Mouse (Mus musculus): ENCODE results near the gene Atp8b3. TPM values are rescaled to one million over a fixed set of nuclear protein-coding genes. Genes with fewer than 3 reads are reported as not detected.

Atp8b3 gene
- total RNA-seq, 2 experiments from 2014 or later = 0.25 to 0.35 TPM

DNA sequence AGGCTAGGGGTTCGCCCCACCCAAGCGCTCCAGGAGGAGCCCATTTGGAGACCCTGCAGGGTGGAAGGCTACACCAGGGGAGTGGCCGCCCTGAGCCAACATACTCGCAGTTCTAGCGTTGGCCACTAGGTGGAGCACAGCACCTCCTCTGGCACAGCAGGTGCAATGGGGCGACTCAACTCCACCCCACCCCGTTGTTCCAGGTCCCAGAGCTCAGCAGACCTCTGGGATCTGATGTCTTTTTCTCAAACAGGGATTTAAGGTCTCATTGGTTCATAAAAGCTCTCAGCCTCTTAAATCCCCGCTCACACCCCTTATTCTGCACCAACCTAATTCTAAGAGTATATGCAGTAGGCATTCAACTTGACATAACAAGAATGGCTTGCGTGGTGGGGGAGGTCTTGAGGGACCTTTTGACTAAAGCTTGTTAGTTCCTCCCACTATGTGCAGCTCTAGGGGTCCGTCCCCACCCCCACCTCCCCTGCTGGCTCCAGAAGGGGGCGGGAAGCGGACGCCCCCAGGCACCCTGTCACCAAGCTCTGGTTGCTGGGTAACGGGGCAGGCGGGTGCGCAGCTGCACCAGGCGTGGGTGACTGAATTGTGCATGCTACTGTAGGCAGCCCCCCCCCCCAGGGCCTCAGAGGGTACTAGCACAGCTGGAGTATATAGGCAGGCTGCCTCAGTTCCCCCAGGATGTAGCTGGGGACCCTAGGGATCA, 27.6 kb upstream of the Atp8b3 start:
- peak; percentile 87 for DNase-seq

DNA sequence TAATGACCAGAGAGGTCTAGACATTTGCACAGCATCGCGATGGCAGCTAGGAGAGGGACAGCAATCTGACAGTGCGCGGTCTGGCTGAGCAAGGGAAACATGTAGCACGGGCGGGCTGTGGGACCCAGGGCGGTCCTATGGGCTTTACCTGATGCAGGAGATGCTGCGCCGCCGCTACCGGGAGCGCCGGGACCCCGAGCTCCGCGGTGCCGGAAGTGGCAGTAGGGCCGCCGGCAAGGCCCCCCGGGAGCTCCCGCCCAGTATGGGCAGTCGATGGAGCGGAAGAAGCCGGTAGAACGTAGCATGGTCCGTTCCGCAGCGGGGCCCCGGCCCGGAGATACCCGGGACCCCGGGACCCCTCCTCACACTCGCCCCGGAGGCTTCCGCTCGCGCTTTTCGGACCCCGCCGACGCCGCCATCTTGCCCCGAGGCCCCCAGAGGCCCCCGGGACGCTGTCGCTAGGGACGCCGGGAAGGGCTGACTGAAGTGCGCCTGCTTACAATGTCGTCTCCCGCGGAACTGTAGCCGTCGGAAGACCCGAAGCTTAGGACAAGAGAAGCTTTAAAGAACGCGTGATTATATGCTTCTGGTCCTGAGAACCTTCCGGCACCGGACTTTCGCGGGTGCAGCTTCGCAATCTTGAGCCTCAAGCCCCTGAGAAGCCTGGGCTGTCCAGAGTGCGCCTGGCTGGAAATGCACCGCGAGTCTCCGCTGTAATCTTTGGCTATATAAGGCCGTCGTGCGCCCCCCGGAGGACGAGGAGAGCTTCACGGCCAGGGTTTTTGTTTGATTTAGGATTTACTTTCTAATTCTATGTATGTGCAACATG, 22.4 kb upstream of the Atp8b3 start, which contains the start of gene Rexo1:
TSS of gene Rexo1 (minus strand) at position 445 of the 829 bp plus-strand sequence.
- peak; percentile 94 to 95 for DNase-seq

DNA sequence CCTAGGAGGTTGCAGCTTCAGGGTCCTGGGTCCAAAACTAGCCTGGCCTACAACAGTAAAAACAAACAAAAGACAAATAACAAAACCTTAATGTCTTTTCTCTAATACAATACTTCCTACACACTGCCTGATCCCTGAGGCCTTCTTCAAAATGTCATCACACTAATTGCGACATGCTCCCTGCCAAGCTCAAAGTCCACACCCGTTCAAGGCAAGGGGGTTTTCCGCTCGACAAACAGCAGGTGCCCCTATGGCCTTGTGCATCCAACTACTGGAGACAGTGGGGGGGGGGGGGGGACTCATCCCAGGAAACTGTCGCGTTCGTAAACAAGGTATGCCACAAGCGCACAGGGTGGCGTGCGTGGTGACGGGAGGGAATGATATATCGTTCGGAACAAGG, 21.7 kb upstream of the Atp8b3 start:
- DNase-seq = no peak

DNA sequence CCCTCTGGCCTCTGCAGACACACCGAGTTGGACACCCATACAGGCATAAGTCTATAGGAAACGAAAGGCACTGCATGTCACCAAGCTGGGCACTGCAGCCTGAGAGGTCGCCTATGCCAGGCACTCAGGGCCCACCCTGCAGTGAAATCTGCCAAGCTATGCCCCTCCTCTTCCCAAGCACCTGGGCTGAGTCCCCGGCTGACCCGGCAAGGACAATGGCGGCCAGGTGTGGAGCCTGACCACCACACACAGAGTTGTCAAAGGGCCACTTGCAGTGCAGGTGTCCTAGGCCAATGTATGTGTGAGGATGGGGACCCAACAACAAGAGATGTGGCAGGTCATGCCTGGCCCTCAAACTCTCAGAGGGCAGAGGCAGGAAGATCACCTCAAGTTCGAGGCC, 20.5 kb upstream of the Atp8b3 start:
- no peak for DNase-seq

DNA sequence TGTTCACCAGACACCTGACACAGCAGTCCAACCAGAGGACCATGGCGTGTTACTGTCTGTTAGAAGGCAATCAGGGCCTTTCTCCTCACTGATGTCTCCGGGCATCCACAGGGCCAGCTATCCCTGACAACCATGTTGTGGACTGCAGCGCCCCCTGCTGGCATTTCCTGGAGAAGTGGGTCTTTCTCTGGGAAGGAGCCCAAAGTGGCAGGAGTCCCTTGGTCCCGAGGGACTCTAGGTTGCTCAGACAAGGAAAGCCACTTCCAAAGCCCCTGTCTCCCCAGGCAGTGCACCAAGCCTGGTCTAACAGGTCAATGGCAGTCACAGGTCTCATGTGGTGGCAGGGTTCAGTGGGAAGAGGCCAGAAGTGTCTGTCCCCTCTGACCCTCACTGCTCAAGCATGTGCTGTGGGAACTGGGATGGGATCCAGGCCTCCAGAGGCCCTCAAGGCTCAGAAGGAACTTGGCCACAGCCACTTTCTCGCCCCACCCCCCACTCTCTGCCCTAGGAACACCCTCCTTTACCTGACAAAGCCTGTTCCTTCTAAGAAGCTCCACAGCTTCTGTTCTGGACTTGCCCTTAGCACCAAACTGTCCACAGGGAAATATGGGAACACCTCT, 18.5 kb upstream of the Atp8b3 start:
- DNase-seq = peak; percentile 70 to 76

DNA sequence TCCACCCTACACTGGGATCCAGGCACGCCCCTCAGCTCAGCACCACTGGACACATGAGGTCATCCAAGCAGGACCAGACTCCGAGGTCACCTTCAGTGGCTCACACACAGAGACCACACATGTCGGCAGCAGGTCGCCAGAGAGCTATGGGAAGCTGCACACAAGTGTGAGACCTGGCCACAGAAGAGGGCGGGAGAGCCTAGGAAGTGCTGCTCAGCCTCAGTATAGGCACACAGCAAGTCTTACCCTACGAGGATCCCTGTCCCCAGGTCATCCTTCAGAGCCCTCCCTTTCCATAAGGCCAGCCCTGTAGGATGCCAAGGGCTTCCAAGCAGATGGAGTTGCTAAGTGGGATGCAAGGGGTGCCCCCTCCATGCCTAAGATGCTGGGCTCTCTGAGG, 15.1 kb upstream of the Atp8b3 start:
- no peak for DNase-seq

DNA sequence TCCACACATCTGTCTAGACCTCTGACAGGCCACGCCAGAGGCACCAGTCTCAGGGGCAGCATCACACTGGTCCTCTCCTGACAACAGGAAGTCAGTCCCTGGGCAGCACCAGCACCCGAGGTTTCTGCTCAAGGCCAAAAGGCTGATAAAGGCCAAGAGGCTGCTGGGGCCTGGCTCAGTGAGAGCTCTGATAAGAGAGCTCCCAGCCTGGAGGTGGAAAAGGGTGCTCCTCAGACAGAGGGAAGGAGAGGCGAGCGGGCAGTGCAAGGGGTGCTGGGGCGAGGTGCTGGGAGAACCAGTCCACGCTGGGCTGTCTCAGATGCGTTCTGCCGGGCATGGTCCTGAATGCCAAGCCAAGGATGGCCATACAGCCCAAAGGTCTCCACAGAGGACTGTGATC, 14.7 kb upstream of the Atp8b3 start:
- no peak for DNase-seq

DNA sequence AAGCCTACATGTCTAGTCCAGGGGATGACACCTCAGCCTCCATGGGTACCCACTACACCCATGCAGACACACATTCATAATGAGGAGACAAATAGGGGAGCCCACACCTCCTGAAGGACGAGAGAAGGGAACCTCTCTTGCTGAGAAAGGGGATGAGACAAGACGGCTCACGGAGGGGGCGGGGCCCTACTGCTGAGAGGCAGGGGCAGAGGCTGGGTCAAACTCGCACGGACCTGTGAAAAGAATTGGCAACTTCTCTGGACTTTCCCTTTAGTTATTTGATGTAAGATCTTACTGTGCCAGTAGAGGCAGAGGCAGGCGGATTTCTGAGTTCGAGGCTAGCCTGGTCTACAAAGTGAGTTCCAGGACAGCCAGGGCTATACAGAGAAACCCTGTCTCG, 13.4 kb upstream of the Atp8b3 start:
- no peak for DNase-seq

DNA sequence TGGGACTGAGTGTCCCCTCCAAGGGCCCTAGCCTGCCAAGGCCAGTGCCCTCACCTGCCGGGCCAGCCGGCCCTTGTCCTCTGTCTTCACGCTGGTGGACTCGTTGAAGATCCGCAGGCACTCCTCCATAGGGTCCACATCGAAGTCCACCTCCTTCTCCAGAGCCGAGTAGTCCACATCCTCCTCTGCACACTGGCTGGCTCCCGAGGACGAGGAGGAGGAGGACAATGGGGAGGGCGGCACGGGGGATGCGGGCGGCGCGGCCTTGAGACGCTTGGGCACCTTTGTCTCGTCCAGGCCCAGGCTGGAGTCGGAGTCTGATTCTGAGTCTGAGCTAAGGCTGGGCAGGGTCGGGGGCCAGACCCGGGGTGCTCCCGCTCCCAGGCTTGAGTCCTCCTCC, 10.4 kb upstream of the Atp8b3 start:
- DNase-seq = no peak

DNA sequence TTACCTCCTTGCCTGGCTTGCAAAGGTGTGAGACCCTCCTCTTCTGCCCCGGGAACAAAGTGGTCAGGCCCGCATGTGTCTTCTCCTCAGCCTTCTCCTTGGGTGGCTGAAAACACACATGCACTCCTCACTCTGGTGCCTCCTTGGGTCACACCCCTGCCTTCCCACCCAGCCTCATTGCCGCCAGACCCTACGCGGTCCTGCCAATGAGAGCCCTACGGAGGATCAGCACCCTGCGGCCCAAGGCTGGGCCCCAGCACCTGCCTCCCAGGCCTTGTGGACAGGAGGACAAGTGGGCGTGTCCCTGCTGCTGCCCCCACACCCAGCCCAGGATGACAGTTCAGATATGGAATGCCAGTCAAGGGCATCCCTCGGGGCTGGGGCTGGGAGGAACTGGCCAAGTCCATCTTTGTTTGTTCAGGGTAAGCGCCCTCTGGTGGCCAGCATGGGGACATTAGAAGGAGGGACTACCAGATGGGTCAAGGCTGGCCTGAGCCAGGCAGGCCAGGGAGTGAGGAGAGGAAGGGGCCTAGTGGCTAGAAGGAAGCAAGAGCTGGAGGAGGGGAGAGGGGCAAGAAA, 9.6 kb upstream of the Atp8b3 start:
- DNase-seq = no peak

DNA sequence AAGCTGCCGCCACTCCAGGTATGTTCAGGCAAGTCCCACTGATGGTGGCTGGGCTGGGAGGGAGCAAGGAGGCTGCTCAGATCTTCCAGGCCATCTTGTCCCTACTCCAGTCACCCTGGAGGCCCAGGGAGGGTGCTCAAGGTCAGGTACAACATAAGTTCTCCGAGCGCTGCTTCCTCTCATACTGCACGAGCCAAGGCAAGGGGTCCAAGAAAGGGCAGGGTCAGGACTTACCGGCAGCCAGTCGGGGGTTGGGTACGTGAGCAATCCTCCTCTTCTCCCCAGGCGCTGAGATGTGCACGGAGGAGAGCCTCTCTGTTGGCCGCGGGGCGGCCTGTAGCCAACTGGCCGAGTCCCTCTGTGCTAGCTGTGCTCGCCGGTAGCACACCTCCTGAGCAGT, 8.6 kb upstream of the Atp8b3 start:
- DNase-seq = no peak

DNA sequence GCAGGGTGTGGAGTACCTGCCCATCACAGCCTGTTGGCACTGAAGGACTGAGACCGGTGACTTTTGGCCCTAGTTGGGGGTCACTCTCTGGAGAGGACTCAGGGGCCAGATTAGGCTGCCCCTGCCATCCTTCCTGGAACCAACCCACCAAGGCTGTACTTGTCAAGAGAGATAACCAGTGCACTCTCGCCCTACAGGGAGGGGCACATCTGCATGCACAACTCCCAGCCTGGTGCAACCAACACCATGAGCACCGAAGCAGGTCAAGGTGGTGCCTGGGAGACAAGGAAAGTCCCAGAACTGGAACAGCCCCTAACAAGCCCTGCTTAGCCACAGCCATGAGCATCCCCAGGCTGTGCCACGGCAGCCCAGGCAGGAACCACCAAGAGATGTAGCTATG, 8.0 kb upstream of the Atp8b3 start:
- DNase-seq = no peak

DNA sequence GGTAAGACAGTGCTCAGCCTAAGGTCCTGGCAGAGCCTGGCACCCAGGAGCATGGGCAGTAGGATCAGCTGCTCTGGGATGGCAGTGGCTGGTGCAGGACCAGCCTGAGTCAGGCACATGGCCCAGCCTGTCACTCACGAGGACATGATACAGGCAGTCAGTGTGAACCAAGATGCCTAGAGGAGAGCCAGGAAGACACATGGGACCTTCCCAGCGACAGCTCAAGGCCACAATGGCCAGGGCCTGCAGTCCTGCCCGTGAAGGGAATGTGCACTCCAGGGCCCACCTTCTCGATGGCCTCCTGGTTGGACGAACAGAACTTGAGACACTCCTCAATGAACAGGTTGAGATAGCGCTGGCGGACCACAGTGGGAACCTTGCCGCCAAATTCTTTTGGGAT, 6.7 kb upstream of the Atp8b3 start:
- no peak for DNase-seq

DNA sequence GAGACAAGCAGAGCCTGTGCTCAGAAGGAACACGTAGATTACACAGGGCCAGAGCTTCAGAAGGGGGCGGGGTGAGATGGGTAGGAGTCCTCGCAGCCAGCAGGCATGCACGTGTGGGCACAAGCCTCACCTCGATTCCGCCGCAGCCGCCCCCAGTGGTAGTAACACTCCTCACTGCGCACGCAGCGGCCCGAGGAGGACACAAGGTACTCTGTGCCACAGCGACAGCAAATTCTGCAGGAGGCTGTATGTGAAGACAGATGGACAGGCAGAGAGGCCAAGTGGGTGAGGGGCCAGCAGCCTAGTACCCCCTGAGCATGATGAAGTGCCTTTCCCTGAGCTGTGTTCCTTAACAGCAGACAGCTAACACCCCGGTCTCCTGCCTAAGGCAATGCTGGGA, 4.9 kb upstream of the Atp8b3 start:
- no peak for DNase-seq

DNA sequence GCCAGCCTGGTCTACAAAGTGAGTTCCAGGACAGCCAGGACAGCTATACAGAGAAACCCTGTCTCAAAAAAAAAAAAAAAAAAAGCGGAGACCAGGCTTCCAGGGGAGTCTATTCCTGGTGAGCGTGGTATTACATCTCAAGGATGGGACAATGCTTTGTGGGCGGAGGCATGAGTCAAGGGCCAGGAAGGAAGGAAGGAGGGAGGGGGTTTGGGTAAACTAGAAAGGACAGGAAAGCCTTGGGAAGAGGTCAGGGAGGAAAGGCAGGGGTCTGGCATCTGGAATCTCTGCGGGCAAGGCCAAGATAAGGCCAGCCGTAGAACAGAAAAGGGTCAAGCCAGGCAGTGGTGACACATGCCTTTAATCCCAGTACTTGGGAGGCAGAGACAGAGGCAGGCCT, 569 bp upstream of the Atp8b3 start:
- no peak for DNase-seq

DNA sequence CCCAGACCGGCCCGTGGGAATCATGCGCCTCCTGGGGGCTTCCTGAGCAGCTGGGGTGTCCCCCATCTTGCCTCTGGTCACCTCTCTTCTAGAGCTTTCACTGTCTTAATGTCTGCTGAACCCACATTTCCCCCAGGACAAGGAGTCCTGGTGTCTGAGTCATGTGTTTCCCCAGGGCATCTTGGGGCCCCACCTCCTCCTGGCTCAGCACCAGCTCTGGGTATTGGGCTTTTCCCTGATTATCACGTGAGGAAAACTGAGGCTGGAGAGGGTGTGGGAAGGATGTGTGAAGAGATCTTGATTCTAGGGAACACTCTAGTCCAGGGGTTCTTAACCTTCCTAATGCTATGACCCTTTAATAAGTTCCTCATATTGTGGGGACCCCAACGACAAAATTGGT, 744 bp downstream of the Atp8b3 start:
- no peak for DNase-seq

DNA sequence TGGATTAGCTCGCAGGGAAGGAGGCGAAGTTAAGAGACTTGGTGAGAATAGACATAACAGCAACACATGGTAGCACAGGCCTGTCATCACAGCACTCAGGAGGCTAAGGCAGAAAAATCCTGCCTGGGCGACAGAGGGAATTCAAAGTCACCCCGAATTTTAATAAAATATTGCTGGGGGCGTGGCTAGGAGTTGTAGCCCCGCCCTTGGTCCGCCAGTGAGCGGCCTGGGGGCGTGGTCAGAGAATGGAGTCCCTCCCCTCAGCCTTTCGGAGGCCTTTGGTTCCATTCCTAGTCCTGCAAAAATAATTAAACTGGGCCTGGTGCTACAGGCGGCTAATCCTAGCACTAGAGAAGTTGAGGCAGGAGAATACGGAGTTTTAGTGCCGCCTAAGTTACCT, 3.2 kb downstream of the Atp8b3 start:
- no peak for DNase-seq

DNA sequence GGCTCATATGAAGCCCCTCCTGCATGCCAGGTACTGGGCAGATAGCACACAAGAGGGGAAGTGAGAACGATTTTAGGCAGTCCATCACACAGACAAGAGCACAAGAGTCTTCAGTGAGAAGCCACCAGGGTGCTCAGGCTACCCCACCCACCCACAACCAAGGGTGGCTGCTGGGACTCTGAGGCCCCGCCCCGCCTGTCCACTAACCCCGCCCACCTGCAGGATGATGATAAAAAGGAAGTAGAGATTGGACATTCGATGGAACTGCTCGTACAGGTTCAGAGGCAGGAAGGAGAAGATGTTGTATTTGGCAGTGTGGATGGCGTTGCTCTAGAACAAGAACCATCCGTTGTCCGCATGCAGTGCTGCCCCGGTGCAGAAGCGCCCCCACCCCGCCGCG, 3.9 kb downstream of the Atp8b3 start:
- DNase-seq = no peak

DNA sequence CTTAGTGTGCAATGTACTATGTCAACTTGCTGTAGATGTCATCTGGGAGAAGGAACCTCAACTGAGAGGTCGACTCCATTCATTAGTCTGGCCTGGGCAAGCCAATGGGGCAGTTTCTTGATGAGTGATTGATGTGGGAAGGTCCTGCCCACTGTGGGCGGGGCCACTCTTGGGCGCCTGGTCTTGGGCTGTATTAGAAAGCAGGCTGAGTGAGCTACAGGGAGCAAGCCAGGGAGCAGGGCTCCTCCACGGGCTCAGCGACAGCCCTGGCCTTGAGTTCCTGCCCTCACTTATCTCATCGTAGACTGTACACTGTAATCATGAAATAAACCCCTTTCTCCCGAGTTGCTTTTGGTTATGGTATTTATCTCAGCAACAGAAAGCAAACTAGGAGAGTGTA, 5.2 kb downstream of the Atp8b3 start:
- no peak for DNase-seq

DNA sequence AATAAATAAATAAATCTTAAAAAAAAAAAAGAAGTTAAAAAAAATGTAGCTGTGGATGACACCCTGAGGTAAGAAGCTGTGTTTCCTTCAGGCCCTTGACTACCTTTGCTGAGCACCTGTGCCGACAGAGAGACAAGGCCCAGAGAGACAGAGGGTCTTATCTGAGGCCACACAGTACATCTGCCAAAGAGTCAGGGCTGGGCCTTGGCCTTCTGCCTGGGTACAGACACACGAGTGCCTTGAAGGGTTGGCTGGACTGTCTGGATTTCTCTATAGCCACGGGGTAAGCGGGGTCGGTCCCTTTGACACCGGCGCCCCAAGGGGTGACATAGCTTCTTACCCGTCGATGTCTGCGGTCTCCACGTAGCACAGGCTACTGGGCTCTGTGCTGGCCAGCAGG, 6.1 kb downstream of the Atp8b3 start:
- DNase-seq = no peak

DNA sequence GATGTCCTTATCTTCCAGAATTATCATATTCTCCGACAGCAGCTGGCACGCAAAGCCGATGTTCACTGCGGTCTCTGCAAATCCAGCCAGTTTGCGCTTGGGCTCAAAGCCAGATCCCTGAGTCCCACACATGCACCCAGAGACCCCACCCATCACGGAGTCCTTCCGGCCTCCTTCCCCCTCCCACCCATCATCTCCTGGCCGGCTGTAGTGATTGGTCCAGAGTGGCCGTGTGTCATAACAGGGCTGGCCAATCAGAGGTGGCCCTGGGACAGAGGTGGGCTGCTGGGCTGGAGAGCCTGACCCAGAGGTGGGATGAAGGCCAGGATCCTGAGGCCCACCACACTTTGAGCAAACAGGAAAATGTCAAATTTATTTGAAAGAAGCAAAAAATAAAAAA, 12.8 kb downstream of the Atp8b3 start:
- no peak for DNase-seq

DNA sequence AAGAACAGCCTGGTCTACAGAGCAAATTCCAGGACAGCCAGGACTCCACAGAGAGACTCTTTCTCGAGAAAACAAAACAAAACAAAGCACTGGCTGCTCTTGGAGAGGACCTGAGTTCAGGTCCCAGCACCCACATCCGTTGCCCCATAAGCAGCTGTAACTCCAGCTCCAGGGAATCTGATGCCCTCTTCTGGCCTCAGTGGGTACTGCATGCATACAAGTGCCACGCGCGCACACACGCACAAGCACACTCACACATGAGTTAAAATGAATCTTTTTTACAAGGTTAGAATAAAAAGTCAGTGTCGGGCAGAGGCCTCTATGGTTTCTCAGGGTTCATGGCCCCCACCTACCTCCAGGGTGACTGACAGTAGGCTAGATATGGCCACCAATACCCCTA, 15.6 kb downstream of the Atp8b3 start:
- no peak for DNase-seq

DNA sequence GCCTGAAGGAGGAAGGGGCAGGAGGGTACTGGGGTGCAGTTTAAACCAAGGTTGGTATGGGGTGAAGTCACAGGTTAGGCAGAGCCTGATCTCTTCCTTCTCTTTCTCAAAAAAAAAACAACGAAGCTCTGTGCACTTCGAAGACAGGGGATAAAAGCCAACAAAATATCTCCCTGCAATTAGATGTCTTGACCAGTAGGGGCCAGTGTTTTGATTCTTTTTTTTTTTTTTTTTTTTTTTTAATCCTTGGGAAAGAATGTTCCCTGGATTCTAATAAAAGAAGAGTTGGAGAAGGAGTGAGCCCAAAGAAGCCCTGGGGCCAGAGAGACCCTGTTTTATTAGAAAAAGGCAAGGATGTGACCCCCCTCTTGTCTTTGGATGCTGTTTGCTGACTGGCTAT, 19.6 kb downstream of the Atp8b3 start:
- no peak for DNase-seq

All from layer of hippocampus, postnatal 36 days (tissue).